Mouse (Mus musculus) testis, adult 2 months (tissue): Measurements from ENCODE around the gene Dusp8.

Experiments
- CTCF ChIP-seq: fragments of 200-500 bp; IDR thresholded peaks from 2 replicates; pipeline ENCODE4 v1.5.1; 2012; ENCODE audit warnings: low read depth, mild to moderate bottlenecking, inconsistent platforms, low read length, moderate library complexity; ENCODE audit not compliant: control insufficient read depth, insufficient read depth, insufficient replicate concordance
- POLR2A ChIP-seq: fragments of 200-500 bp; IDR thresholded peaks from 2 replicates; pipeline ENCODE4 v1.6.1; 2012; ENCODE audit warnings: low read depth, mild to moderate bottlenecking, inconsistent platforms, low read length, moderate library complexity; ENCODE audit not compliant: control insufficient read depth

GRCm38 (mm10) chr7:142077138-142077537 is 18.5 kb downstream of the Dusp8 start:
- TF ChIP-seq POLR2A (no peak), CTCF (no peak)
